Mouse (Mus musculus): ENCODE measurements around the gene Gckr.
A peak's percentile ranks its signal among the peaks of the same experiment; 100 is the strongest.
"Not testable (repeated sequence)": the region's sequence is repeated elsewhere in the genome, so short reads cannot be mapped to it uniquely, and the experiment has no call there.

Gene Gckr

DNA sequence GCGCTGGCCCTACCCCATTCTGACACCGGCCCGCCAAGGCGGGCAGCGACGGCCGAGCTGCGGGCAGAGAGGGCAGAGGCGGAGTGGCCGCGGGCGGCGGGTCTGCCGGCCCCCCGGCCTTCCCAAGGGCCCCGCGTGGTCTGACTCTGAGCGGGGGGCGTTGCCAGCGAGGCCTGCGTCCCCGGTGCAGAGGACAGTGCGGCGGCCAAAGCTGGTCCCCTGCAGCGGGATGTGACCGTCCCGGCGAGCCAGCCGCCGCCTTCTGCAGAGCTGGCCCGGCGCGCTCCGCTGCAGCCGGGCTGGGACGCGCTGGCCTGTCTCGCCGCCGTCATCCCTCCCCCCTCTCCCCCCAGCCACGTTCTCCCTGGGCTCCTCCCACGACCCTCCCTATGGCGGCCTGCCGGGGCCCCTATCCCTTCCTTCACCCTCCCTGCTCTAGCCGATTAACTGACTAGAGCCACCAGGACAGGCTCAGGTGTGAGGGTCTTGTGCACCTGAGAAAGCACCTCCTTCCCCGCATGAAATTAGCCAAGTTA is 1.6 kb upstream of the Gckr start, which contains the start of gene Fndc4:
Gene Fndc4, minus strand, starts transcription at position 475 of the 536 bp plus-strand sequence.
- no peak for DNase-seq (ENCODE audit: low read depth, low spot score)

- no peak for DNase-seq (ENCODE audit: low read depth, low spot score)
Observed at GRCm38 (mm10) chr5:31297981-31298380, 738 bp downstream of the Gckr start.

DNA sequence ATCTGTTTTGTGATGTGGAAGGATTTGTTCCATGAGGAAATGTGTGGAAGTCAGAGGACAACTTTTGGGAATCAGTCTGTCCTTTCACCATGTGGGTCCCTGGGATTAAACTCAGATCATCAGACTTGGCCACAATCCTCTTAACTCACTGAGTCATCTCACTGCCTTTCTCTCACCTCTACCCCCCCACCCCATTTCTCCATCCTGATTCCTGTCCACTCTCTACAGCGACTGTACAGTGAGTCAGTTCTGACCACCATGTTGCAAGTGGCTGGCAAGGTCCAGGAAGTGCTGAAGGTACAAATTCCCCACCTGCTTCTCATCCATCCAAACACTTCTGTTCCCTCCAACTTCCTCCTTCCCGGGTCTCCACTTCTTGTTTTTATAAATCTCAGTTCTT is 1.2 kb downstream of the Gckr start:
- no peak for DNase-seq (ENCODE audit: low read depth, low spot score)

DNA sequence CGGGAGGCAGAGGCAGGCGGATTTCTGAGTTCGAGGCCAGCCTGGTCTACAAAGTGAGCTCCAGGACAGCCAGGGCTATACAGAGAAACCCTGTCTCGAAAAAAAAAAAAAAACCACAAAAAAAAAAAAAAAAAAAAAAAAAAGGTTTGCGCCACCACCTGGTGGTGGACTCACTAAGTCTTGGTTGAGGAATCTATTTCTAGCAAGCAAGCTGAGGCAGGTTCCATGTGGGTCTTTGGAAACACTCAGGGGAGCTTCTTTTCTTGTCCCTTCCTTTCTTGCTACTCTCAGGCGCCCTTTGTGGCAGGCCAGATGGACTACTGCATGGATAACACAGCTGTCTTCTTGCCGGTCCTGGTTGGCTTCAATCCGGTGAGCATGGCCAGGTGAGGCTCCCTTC is 4.6 kb downstream of the Gckr start:
- no peak for DNase-seq (ENCODE audit: low read depth, low spot score)

GRCm38 (mm10) chr5:31303093-31303492 is 5.8 kb downstream of the Gckr start:
- DNase-seq (ENCODE audit: low read depth, low spot score): no peak

- DNase-seq (ENCODE audit: low read depth, low spot score): no peak
Observed at GRCm38 (mm10) chr5:31312806-31313205, 15.6 kb downstream of the Gckr start.

DNA sequence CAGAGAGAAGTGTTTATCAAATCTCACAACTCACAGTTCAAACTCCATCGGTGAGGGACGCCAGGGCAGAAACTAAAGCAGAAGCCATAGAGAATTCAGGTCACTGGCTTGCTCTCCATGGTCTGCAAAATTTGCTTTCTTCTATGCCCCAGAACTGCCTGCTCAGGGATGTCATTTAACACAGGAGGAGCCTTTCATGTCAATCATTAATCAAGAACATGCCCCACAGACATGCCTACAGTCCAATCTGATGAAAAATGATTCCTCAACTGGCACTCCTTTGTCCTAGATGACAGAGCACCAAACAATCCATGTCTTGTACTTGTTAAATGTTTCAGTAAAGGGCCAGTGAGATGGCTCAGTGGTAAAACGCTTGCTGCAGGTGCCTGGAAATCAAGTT is 25.5 kb downstream of the Gckr start:
- DNase-seq (ENCODE audit: low read depth, low spot score): no peak

DNA sequence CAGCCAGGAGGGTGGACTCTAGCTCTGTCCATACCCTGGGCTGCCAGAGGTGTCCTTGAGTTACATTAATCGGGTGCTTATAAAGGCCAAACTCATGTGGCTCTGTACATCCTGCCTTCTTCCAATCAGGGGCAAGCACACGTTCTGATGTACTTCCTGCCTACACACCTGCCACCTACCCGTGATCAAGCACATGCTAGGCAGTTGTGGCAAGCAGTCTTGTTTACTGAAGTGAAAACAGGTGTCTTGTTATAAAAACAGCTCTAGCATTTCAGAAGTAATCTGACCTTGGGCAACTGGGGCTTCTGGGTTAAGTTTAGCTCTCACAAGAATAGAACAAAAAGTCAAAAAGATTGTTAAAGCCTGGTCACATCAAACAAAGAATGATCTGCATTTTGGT is 26.8 kb downstream of the Gckr start:
- DNase-seq (ENCODE audit: low read depth, low spot score): no peak

GRCm38 (mm10) chr5:31326850-31327249 is 29.6 kb downstream of the Gckr start:
- no peak for DNase-seq (ENCODE audit: low read depth, low spot score)

- DNase-seq (ENCODE audit: low read depth, low spot score): peak; percentile 30
Observed at GRCm38 (mm10) chr5:31328255-31328654, 31.0 kb downstream of the Gckr start.

- not testable (repeated sequence) for DNase-seq (ENCODE audit: low read depth, low spot score)
Observed at GRCm38 (mm10) chr5:31357586-31357985, 60.3 kb downstream of the Gckr start.

- no peak for DNase-seq (ENCODE audit: low read depth, low spot score)
Observed at GRCm38 (mm10) chr5:31360955-31361354, 63.7 kb downstream of the Gckr start.

Measured in c-Kit-negative CD71-positive TER-119-positive erythroid progenitor cells, embryonic 14.5 days (primary cell).